Mouse (Mus musculus) MEL (cell line): ENCODE measurements at regions not wholly inside any gene's neighbourhood (a gene's known extent, or its start where the extent isn't known, plus 50 kb on each side); places are given as distances from the start of the nearest gene placed in this dataset.

Experiments used
- DNase-seq: peaks from one replicate; pipeline ENCODE4 v3.0.0; 2011; ENCODE audit warnings: low read depth, low spot score
- H3K27ac ChIP-seq: 2 replicates; pipeline ENCODE4 v1.5.1; 2012; ENCODE audit warnings: low read depth, mild to moderate bottlenecking, control low read depth, low read length, moderate library complexity; ENCODE audit not compliant: control insufficient read depth
- H3K27me3 ChIP-seq, 2 experiments: fragments of 150-350 bp in 1 of 2; sonication (generic) in 1 of 2; 2 replicates each; pipeline ENCODE4 v1.6.1; 2012; ENCODE audit warnings: low read length in 2 of 2, mild to moderate bottlenecking in 2 of 2, improper control_type of control experiment in 1 of 2, moderate library complexity in 1 of 2; ENCODE audit not compliant: insufficient read depth in 2 of 2, control insufficient read depth in 1 of 2
- H3K36me3 ChIP-seq, 2 experiments: 2 replicates each; pipeline ENCODE4 v1.6.1; 2012 to 2014; ENCODE audit warnings: low read length in 2 of 2, improper control_type of control experiment in 1 of 2, inconsistent platforms in 1 of 2, mild to moderate bottlenecking in 1 of 2; ENCODE audit not compliant: insufficient read depth in 2 of 2, control insufficient read depth in 1 of 2
- H3K4me1 ChIP-seq, 2 experiments: fragments of 150-350 bp in 1 of 2; sonication (generic) in 1 of 2; 2 replicates each; pipeline ENCODE4 v1.6.1; 2012; ENCODE audit warnings: low read length in 2 of 2, improper control_type of control experiment in 1 of 2, mild to moderate bottlenecking in 1 of 2; ENCODE audit not compliant: insufficient read depth in 2 of 2, control insufficient read depth in 1 of 2
- H3K4me3 ChIP-seq, 2 experiments: fragments of 150-350 bp in 1 of 2; sonication (generic) in 1 of 2; 2 replicates each; pipeline ENCODE4 v1.5.1; 2012; ENCODE audit warnings: low read depth in 2 of 2, low read length in 2 of 2, mild to moderate bottlenecking in 2 of 2, moderate library complexity in 2 of 2, control low read depth in 1 of 2, improper control_type of control experiment in 1 of 2; ENCODE audit not compliant: control insufficient read depth in 1 of 2, insufficient read depth in 1 of 2
- H3K79me2 ChIP-seq: 2 replicates; pipeline ENCODE4 v1.6.1; 2012; ENCODE audit warnings: mild to moderate bottlenecking, low read length, moderate library complexity; ENCODE audit not compliant: control insufficient read depth, poor library complexity, insufficient read depth
- H3K9ac ChIP-seq: 2 replicates; pipeline ENCODE4 v1.6.1; 2012; ENCODE audit warnings: low read depth, mild to moderate bottlenecking, control low read depth, low read length, moderate library complexity; ENCODE audit not compliant: control insufficient read depth, poor library complexity, severe bottlenecking
- H3K9me3 ChIP-seq: fragments of 150-350 bp; sonication (generic); replicated peaks from 2 replicates; pipeline ENCODE4 v1.6.1; 2012; ENCODE audit warnings: mild to moderate bottlenecking, low read length, improper control_type of control experiment, moderate library complexity; ENCODE audit not compliant: insufficient read depth
- ELF1 ChIP-seq: IDR thresholded peaks from 2 replicates; pipeline ENCODE4 v1.6.1; 2014; ENCODE audit warnings: low read depth, mild to moderate bottlenecking, inconsistent platforms, low read length, improper control_type of control experiment, moderate library complexity
- EP300 ChIP-seq, 2 experiments: IDR thresholded peaks; 2 replicates each; pipeline ENCODE4 v1.6.1; 2011; ENCODE audit warnings: improper control_type of control experiment in 2 of 2, low read length in 2 of 2, low read depth in 1 of 2, mild to moderate bottlenecking in 1 of 2
- GATA1 ChIP-seq: IDR thresholded peaks from 2 replicates; pipeline ENCODE4 v1.6.1; 2011; ENCODE audit warnings: low read depth, low read length, improper control_type of control experiment
- JUND ChIP-seq: IDR thresholded peaks from 2 replicates; pipeline ENCODE4 v1.6.1; 2011; ENCODE audit warnings: low read depth, mild to moderate bottlenecking, improper control_type of control experiment, low read length
- KAT2A ChIP-seq: conservative IDR thresholded peaks from 2 replicates; pipeline ENCODE4 v1.6.1; 2012; ENCODE audit warnings: low read depth, low read length, improper control_type of control experiment, inconsistent platforms
- MEF2A ChIP-seq: IDR thresholded peaks from 2 replicates; pipeline ENCODE4 v1.6.1; 2014; ENCODE audit warnings: low read depth, mild to moderate bottlenecking, inconsistent platforms, low read length, improper control_type of control experiment; ENCODE audit not compliant: poor library complexity, insufficient replicate concordance, severe bottlenecking; ENCODE audit errors: extremely low read depth
- MYC ChIP-seq: IDR thresholded peaks from 2 replicates; pipeline ENCODE4 v1.6.1; 2011; ENCODE audit warnings: low read depth, mild to moderate bottlenecking, low read length, improper control_type of control experiment, moderate library complexity
- NRF1 ChIP-seq: IDR thresholded peaks from 2 replicates; pipeline ENCODE4 v1.6.1; 2014; ENCODE audit warnings: low read depth, mild to moderate bottlenecking, inconsistent platforms, low read length, improper control_type of control experiment, moderate library complexity; ENCODE audit not compliant: poor library complexity, insufficient read depth, severe bottlenecking
- SIN3A ChIP-seq: IDR thresholded peaks from 2 replicates; pipeline ENCODE4 v1.6.1; 2012; ENCODE audit warnings: low read length, improper control_type of control experiment, inconsistent platforms
- TCF12 ChIP-seq: IDR thresholded peaks from 2 replicates; pipeline ENCODE4 v1.6.1; 2014; ENCODE audit warnings: low read depth, mild to moderate bottlenecking, inconsistent platforms, low read length, improper control_type of control experiment, moderate library complexity
- USF1 ChIP-seq: IDR thresholded peaks from 2 replicates; pipeline ENCODE4 v1.6.1; 2014; ENCODE audit warnings: low read depth, mild to moderate bottlenecking, inconsistent platforms, low read length, improper control_type of control experiment, moderate library complexity
- USF2 ChIP-seq, 2 experiments: IDR thresholded peaks; 2 replicates each; pipeline ENCODE4 v1.6.1; 2011 to 2012; ENCODE audit warnings: improper control_type of control experiment in 2 of 2, low read length in 2 of 2, borderline replicate concordance in 1 of 2, inconsistent platforms in 1 of 2, low read depth in 1 of 2, mild to moderate bottlenecking in 1 of 2; ENCODE audit not compliant: insufficient read depth in 1 of 2
- ZKSCAN1 ChIP-seq: IDR thresholded peaks from 2 replicates; pipeline ENCODE4 v1.6.1; 2012; ENCODE audit warnings: low read depth, mild to moderate bottlenecking, inconsistent platforms, low read length, improper control_type of control experiment, moderate library complexity
- ZNF384 ChIP-seq: IDR thresholded peaks from 2 replicates; pipeline ENCODE4 v1.6.1; 2012; ENCODE audit warnings: low read depth, mild to moderate bottlenecking, inconsistent platforms, low read length, improper control_type of control experiment

DNA sequence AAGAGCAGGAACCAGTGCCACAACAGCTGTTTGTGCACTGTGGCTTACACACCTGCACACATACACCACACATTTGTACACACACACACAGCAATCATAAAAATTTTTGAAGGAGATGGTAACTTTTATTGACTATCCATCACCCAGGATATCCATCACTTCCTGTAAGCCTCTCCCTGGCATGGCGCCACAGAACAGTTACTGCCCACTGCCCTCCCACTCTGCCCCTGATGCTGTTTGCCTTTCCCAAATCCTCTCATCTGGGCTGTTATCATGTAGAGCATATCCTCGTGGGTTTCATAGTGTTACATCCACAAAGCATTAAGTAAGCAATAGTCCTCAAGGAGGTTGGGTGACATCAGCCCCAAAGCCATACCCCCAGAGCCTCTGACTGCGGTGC, 84.0 kb upstream of the Ankrd55 start:
- Histone ChIP-seq H3K4me3 (no peak overlapping the region), H3K36me3 (no peaks in the 10 kb centered on the region), H3K27ac (no peak overlapping the region), H3K9me3 (no peaks in the 10 kb centered on the region), H3K4me1 (no peaks in the 10 kb centered on the region), H3K79me2 (no peaks in the 10 kb centered on the region), H3K27me3 (no peaks in the 10 kb centered on the region; a peak in 1 of 4 replicates), H3K9ac (no peak overlapping the region)
- no peak for DNase-seq
- no peak for TF ChIP-seq ZNF384
- TF ChIP-seq NRF1, result no peak
- no peak for TF ChIP-seq MEF2A
- no peak for TF ChIP-seq MYC

GRCm38 (mm10) chr13:112204813-112205212, 83.4 kb upstream of the Ankrd55 start:
- TF ChIP-seq ZNF384, result no peak
- no peak for TF ChIP-seq GATA1
- TF ChIP-seq USF2 (IDR thresholded peaks at IDR 0.05; ENCODE audit: borderline replicate concordance in 1 of 2, insufficient read depth in 1 of 2, low read depth in 1 of 2, low read length in 2 of 2), result no peak
- no peak for TF ChIP-seq USF1
- TF ChIP-seq ZKSCAN1, result no peak
- TF ChIP-seq TCF12, result no peak
- no peak for TF ChIP-seq KAT2A
- no peak for TF ChIP-seq NRF1
- no peak for TF ChIP-seq EP300 (IDR thresholded peaks at IDR 0.05; ENCODE audit: low read depth in 1 of 2, low read length in 2 of 2)
- TF ChIP-seq MYC, result no peak
- TF ChIP-seq ELF1, result no peak
- no peak for TF ChIP-seq JUND
- no peak for TF ChIP-seq SIN3A
- no peak overlapping the region for H3K9ac ChIP-seq
- H3K27ac ChIP-seq, result no peak overlapping the region
- no peak for DNase-seq
- H3K9me3 ChIP-seq, result no peaks in the 10 kb centered on the region
- no peaks in the 10 kb centered on the region for H3K36me3 ChIP-seq
- no peak overlapping the region for H3K4me3 ChIP-seq
- no peaks in the 10 kb centered on the region for H3K4me1 ChIP-seq
- H3K27me3 ChIP-seq, result no peaks in the 10 kb centered on the region; a peak in 1 of 4 replicates
- H3K79me2 ChIP-seq, result no peaks in the 10 kb centered on the region
